Mouse (Mus musculus) MEL (cell line): ENCODE data around the gene Rpl15. TPM values are rescaled to one million over a fixed set of nuclear protein-coding genes. Genes with fewer than 3 reads are reported as not detected.

Experiments used
- DNase-seq: peaks from one replicate; pipeline ENCODE4 v3.0.0; 2011; ENCODE audit warnings: low read depth, low spot score
- H3K27ac ChIP-seq: 2 replicates; pipeline ENCODE4 v1.5.1; 2012; ENCODE audit warnings: low read depth, mild to moderate bottlenecking, control low read depth, low read length, moderate library complexity; ENCODE audit not compliant: control insufficient read depth
- H3K27me3 ChIP-seq, 2 experiments: fragments of 150-350 bp in 1 of 2; sonication (generic) in 1 of 2; 2 replicates each; pipeline ENCODE4 v1.6.1; 2012; ENCODE audit warnings: low read length in 2 of 2, mild to moderate bottlenecking in 2 of 2, improper control_type of control experiment in 1 of 2, moderate library complexity in 1 of 2; ENCODE audit not compliant: insufficient read depth in 2 of 2, control insufficient read depth in 1 of 2
- H3K36me3 ChIP-seq, 2 experiments: 2 replicates each; pipeline ENCODE4 v1.6.1; 2012 to 2014; ENCODE audit warnings: low read length in 2 of 2, improper control_type of control experiment in 1 of 2, inconsistent platforms in 1 of 2, mild to moderate bottlenecking in 1 of 2; ENCODE audit not compliant: insufficient read depth in 2 of 2, control insufficient read depth in 1 of 2
- H3K4me1 ChIP-seq, 2 experiments: fragments of 150-350 bp in 1 of 2; sonication (generic) in 1 of 2; 2 replicates each; pipeline ENCODE4 v1.6.1; 2012; ENCODE audit warnings: low read length in 2 of 2, improper control_type of control experiment in 1 of 2, mild to moderate bottlenecking in 1 of 2; ENCODE audit not compliant: insufficient read depth in 2 of 2, control insufficient read depth in 1 of 2
- H3K4me3 ChIP-seq, 2 experiments: fragments of 150-350 bp in 1 of 2; sonication (generic) in 1 of 2; 2 replicates each; pipeline ENCODE4 v1.5.1; 2012; ENCODE audit warnings: low read depth in 2 of 2, low read length in 2 of 2, mild to moderate bottlenecking in 2 of 2, moderate library complexity in 2 of 2, control low read depth in 1 of 2, improper control_type of control experiment in 1 of 2; ENCODE audit not compliant: control insufficient read depth in 1 of 2, insufficient read depth in 1 of 2
- H3K79me2 ChIP-seq: 2 replicates; pipeline ENCODE4 v1.6.1; 2012; ENCODE audit warnings: mild to moderate bottlenecking, low read length, moderate library complexity; ENCODE audit not compliant: control insufficient read depth, poor library complexity, insufficient read depth
- H3K9ac ChIP-seq: 2 replicates; pipeline ENCODE4 v1.6.1; 2012; ENCODE audit warnings: low read depth, mild to moderate bottlenecking, control low read depth, low read length, moderate library complexity; ENCODE audit not compliant: control insufficient read depth, poor library complexity, severe bottlenecking
- H3K9me3 ChIP-seq: fragments of 150-350 bp; sonication (generic); replicated peaks from 2 replicates; pipeline ENCODE4 v1.6.1; 2012; ENCODE audit warnings: mild to moderate bottlenecking, low read length, improper control_type of control experiment, moderate library complexity; ENCODE audit not compliant: insufficient read depth
- BHLHE40 ChIP-seq: IDR thresholded peaks from 2 replicates; pipeline ENCODE4 v1.6.1; 2012; ENCODE audit warnings: low read depth, mild to moderate bottlenecking, inconsistent platforms, low read length, improper control_type of control experiment, borderline replicate concordance
- CTCF ChIP-seq, 3 experiments: IDR thresholded peaks in 2 of 3; conservative IDR thresholded peaks in 1 of 3; 2 replicates each; pipeline ENCODE4 v1.5.1; 2011 to 2012; ENCODE audit warnings: low read length in 3 of 3, low read depth in 2 of 3, mild to moderate bottlenecking in 2 of 3, improper control_type of control experiment in 1 of 3, inconsistent platforms in 1 of 3, mixed read lengths in 1 of 3, moderate library complexity in 1 of 3; ENCODE audit not compliant: control insufficient read depth in 1 of 3, insufficient read depth in 1 of 3, poor library complexity in 1 of 3, severe bottlenecking in 1 of 3
- GATA1 ChIP-seq: IDR thresholded peaks from 2 replicates; pipeline ENCODE4 v1.6.1; 2011; ENCODE audit warnings: low read depth, low read length, improper control_type of control experiment
- HCFC1 ChIP-seq: IDR thresholded peaks from 2 replicates; pipeline ENCODE4 v1.6.1; 2012; ENCODE audit warnings: low read depth, mild to moderate bottlenecking, inconsistent platforms, low read length, improper control_type of control experiment, moderate library complexity
- KAT2A ChIP-seq: conservative IDR thresholded peaks from 2 replicates; pipeline ENCODE4 v1.6.1; 2012; ENCODE audit warnings: low read depth, low read length, improper control_type of control experiment, inconsistent platforms
- MAFK ChIP-seq: IDR thresholded peaks from 2 replicates; pipeline ENCODE4 v1.6.1; 2011; ENCODE audit warnings: low read depth, mild to moderate bottlenecking, low read length, improper control_type of control experiment, borderline replicate concordance
- MAX ChIP-seq: IDR thresholded peaks from 2 replicates; pipeline ENCODE4 v1.6.1; 2011; ENCODE audit warnings: low read length, improper control_type of control experiment
- MEF2A ChIP-seq: IDR thresholded peaks from 2 replicates; pipeline ENCODE4 v1.6.1; 2014; ENCODE audit warnings: low read depth, mild to moderate bottlenecking, inconsistent platforms, low read length, improper control_type of control experiment; ENCODE audit not compliant: poor library complexity, insufficient replicate concordance, severe bottlenecking; ENCODE audit errors: extremely low read depth
- MXI1 ChIP-seq: IDR thresholded peaks from 2 replicates; pipeline ENCODE4 v1.6.1; 2011; ENCODE audit warnings: mild to moderate bottlenecking, low read depth, low read length, improper control_type of control experiment
- NELFE ChIP-seq: IDR thresholded peaks from 2 replicates; pipeline ENCODE4 v1.6.1; 2011; ENCODE audit warnings: low read depth, low read length, improper control_type of control experiment
- NRF1 ChIP-seq: IDR thresholded peaks from 2 replicates; pipeline ENCODE4 v1.6.1; 2014; ENCODE audit warnings: low read depth, mild to moderate bottlenecking, inconsistent platforms, low read length, improper control_type of control experiment, moderate library complexity; ENCODE audit not compliant: poor library complexity, insufficient read depth, severe bottlenecking
- POLR2AphosphoS5 ChIP-seq: IDR thresholded peaks from 2 replicates; pipeline ENCODE4 v1.6.1; 2012; ENCODE audit warnings: low read depth, borderline replicate concordance, mild to moderate bottlenecking, inconsistent platforms, low read length, moderate library complexity, mixed read lengths
- RAD21 ChIP-seq: IDR thresholded peaks from 2 replicates; pipeline ENCODE4 v1.6.1; 2011; ENCODE audit warnings: mild to moderate bottlenecking, low read depth, low read length, improper control_type of control experiment
- UBTF ChIP-seq: IDR thresholded peaks from 2 replicates; pipeline ENCODE4 v1.6.1; 2012; ENCODE audit warnings: low read depth, mild to moderate bottlenecking, inconsistent platforms, low read length, improper control_type of control experiment, moderate library complexity, borderline replicate concordance; ENCODE audit not compliant: insufficient read depth
- USF1 ChIP-seq: IDR thresholded peaks from 2 replicates; pipeline ENCODE4 v1.6.1; 2014; ENCODE audit warnings: low read depth, mild to moderate bottlenecking, inconsistent platforms, low read length, improper control_type of control experiment, moderate library complexity
- USF2 ChIP-seq, 2 experiments: IDR thresholded peaks; 2 replicates each; pipeline ENCODE4 v1.6.1; 2011 to 2012; ENCODE audit warnings: improper control_type of control experiment in 2 of 2, low read length in 2 of 2, borderline replicate concordance in 1 of 2, inconsistent platforms in 1 of 2, low read depth in 1 of 2, mild to moderate bottlenecking in 1 of 2; ENCODE audit not compliant: insufficient read depth in 1 of 2
- ZNF384 ChIP-seq: IDR thresholded peaks from 2 replicates; pipeline ENCODE4 v1.6.1; 2012; ENCODE audit warnings: low read depth, mild to moderate bottlenecking, inconsistent platforms, low read length, improper control_type of control experiment
- polyA plus RNA-seq, 2 experiments: library from polyadenylated mRNA; stranded (reverse) in 1 of 2; unstranded in 1 of 2; fragments of >175 nt in 1 of 2; fragments of >200 nt in 1 of 2; gene quantifications; 2 replicates each; pipeline versions ENCODE4 v1.2.1 to v1.2.4; 2012; ENCODE audit warnings: low replicate concordance in 2 of 2, low read depth in 1 of 2; ENCODE audit not compliant: insufficient read length in 2 of 2, insufficient read depth in 1 of 2, missing spikeins in 1 of 2
- total RNA-seq: library from RNA; depleted of rRNA; stranded (reverse); fragments of 300-350 nt; gene quantifications from 2 replicates; pipeline ENCODE4 v1.2.3, GENCODE M21; 2012

Gene Rpl15
- total and polyA plus RNA-seq, 3 experiments, result 99.6 to 1,810 (median 885) TPM

GRCm38 (mm10) chr14:18263427-18263826 lies 7.8 kb downstream of the Rpl15 start (continued):
- TF ChIP-seq ZNF384, result no peak
- no peak for TF ChIP-seq MEF2A
- no peak for TF ChIP-seq MAX
- TF ChIP-seq, all 39 proteins: peak for 5

- Histone ChIP-seq H3K9ac (no peak overlapping the region), H3K79me2 (no peaks in the 10 kb centered on the region), H3K4me3 (no peak overlapping the region), H3K9me3 (no peaks in the 10 kb centered on the region), H3K27me3 (no peaks in the 10 kb centered on the region), H3K4me1 (no peaks in the 10 kb centered on the region; a peak in 1 of 4 replicates), H3K36me3 (no peaks in the 10 kb centered on the region), H3K27ac (no peak overlapping the region)
- peak; percentile 40 for DNase-seq
- TF ChIP-seq CTCF (IDR thresholded peaks at IDR 0.05 in 2 of 3, conservative IDR thresholded peaks at IDR 0.05 in 1 of 3; ENCODE audit: control insufficient read depth in 1 of 3, insufficient read depth in 1 of 3, low read depth in 2 of 3, low read length in 3 of 3, poor library complexity in 1 of 3, severe bottlenecking in 1 of 3) (peak in 1 of 3 experiments; percentile 3; a peak in 1 of 6 replicates), BHLHE40 (no peak), MAX (no peak), HCFC1 (no peak)
Measured at GRCm38 (mm10) chr14:18261203-18261602, 10.0 kb downstream of the Rpl15 start.

- Histone ChIP-seq H3K4me1 (peaks cover 0 to 2% of the 10 kb centered on the region in 2 experiments; a peak in 1 of 4 replicates), H3K27ac (no peak overlapping the region), H3K9me3 (no peaks in the 10 kb centered on the region), H3K36me3 (peaks cover 0 to 4% of the 10 kb centered on the region in 2 experiments; a peak in 2 of 4 replicates), H3K79me2 (peaks cover 2% of the 10 kb centered on the region; the same call in 1 of the 2 replicates), H3K9ac (no peak overlapping the region), H3K27me3 (no peaks in the 10 kb centered on the region), H3K4me3 (no peak overlapping the region)
- no peak for DNase-seq
- TF ChIP-seq MXI1 (no peak), GATA1 (no peak), USF2 (IDR thresholded peaks at IDR 0.05; ENCODE audit: borderline replicate concordance in 1 of 2, insufficient read depth in 1 of 2, low read depth in 1 of 2, low read length in 2 of 2) (no peak), MAX (no peak), NRF1 (no peak), KAT2A (no peak), NELFE (no peak), MAFK (no peak), POLR2AphosphoS5 (no peak), USF1 (no peak), RAD21 (no peak), UBTF (no peak)
Measured at GRCm38 (mm10) chr14:18242638-18243130, 28.5 kb downstream of the Rpl15 start.
